Mouse (Mus musculus): ENCODE results near the gene Fam71e1.
A peak's percentile ranks its signal among the peaks of the same experiment; 100 is the strongest.

The Fam71e1 gene

DNA sequence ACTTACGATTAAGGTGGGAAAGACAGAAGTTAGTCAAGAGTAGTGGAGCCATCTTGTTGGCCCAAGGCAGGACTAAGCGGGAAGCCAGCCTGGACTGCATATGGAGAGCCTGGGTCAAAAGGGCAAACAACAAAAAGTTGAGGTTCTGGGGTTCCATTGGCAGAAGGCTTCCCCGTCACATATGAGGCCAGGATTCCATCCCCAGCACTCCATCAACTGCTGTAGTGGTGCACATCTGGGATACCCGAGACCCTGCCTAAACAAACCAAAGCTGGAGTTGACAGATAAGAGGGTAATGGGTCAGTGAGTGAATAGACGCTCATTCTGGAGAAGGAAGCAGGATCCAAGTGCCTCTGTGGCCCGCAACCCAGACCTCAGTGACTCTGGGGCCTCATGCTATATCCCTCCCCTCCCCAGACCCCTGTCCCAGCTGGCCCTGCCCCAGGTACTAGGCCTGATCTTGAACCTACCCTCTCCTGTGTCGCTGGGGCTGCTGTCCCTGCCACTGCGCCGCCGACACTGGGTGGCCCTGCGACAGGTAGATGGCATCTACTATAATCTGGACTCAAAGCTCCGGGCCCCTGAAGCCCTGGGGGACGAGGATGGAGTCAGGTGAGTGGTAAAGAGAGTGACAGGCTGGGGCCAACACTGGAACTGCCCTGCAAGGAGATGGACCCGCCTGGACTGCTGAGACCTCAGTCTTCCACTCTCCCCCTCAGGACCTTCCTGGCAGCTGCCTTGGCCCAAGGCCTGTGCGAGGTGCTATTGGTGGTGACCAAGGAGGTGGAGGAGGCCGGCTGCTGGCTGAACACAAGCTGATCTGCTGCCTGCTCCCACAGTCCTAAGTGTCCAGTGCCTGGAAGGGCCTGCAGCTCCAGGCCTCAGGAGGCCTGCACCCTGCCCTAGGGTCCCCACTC is 25.4 kb upstream of the Fam71e1 start:
- DNase-seq (ENCODE audit: low spot score): no peak

DNA sequence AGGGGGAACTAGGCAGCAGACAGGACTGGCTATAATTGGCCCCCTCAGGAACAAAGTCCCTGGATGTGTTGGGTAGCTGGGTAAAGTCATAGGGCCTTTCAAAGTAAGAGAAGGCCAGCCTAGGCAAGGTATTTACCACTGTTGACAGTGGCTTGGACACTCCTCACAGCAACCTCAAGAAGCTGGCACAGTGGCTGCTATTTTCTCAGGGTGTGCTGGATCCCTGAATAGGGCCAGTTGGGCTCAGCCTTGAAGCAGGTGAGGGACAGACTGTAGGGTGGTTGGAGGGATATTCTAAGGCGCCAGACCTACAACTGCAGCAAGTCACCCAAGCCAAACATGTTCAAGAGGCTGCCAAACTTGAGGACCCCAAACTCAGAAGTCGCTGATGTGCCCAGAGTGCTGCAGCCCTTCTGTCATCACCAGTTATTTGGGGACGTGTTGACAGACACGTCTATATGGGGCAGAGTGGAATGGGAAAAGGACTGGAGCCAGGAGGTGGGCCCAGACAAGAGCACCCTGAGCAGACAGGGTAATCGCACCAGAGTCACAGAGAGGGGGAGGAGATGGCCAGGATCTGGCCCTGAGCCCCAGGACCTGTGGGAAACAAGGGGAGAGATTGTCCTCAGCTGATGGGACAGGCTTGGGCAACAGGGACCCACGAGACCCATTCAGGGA is 24.4 kb upstream of the Fam71e1 start:
- peak; percentile 17 for DNase-seq (ENCODE audit: low spot score)

DNA sequence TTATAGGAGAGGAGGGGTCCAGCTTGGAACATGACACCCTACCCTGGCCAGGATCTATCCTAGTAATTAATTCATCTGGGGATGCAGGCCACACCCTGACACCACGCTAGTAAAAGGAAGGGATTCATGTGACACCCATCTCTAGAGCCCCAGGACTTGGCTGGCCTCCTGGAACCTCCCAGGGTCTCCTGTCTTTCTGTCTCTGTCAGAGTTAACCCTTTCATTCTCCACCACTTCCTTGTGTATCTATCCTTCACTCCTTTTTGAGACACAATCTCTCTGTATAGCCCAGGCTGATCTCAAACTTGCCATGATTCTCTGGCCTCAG is 23.9 kb upstream of the Fam71e1 start:
- no peak for DNase-seq (ENCODE audit: low spot score)

DNA sequence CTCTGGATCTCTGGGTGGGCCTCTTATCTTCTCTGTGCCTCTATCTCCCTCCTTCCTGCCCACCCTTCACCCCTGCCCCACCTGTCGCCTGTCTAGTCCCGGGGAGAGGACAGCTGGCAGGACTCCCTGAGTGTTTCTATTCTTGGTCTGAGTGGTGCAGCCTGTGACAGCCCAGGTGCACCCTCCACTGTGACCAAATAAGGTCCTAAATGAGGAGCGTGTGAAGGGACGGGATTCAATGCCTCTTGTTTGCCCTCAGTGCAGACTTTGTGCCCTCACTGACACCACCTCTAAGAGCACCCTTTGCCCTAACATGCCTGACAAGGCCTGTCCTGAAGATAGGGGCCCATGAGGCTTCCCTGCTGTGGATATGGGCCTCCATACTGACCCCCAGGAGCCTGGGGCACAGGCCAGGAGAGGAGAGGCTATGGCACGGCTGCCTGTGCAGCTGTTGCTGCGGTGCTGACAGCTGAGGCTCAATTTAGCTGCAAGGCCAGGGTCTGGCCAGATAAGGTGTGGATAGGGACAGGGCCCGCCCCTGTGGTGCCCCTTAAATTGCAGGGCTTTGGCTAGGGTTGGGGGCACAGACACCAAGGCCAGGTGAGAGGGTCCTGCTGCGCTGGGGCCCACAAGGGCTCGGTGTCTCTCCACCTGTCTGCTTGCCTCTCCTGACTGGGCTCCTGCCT is 23.3 kb upstream of the Fam71e1 start:
- DNase-seq (ENCODE audit: low spot score): no peak

DNA sequence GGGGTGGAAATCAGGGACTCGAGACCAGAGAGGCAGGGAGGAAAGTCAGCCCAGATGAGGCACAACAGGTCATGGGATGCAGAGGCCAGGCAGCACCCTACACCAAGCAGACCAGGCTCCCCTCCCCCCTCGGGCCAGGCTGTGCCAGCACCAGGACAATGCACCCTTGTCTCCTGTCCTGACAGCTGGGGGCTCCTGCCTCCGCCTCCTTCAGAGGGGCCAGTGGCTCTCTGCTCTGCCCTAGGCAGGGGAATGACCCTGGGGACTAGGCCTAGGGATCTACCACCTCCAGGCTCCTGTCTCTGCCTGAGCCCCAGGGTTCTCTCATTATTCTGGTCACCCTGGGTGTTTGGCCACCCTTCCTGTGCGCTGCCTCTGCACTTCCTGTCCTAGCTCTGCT is 22.0 kb upstream of the Fam71e1 start:
- no peak for DNase-seq (ENCODE audit: low spot score)

DNA sequence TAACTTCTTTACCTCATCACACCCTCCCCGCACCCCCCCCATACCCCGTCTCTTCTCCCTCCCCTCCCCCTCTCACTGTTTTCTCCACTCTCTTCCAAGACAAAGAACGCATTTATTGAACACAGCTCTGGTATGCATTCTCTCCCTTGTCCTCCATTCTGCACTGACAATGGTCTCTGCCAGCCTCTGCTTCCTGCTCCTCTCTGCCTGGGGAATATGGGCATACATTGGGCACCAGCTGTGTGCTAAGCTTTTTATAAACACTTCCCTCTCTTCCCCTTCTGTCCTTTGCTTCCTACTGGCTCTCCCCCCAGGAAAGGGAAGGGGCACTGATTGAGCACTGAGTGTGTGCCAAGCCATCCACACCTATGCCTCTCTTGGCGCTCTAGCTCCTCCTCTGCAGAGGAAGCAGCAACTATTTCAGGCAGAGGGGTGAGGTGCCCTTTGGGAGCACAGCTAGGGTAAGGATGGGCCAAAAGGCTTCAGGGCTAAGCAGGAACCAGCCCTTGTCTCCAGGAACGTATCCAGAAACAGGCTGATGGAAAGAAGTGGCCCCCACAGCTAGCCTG is 21.3 kb upstream of the Fam71e1 start:
- DNase-seq (ENCODE audit: low spot score): no peak

DNA sequence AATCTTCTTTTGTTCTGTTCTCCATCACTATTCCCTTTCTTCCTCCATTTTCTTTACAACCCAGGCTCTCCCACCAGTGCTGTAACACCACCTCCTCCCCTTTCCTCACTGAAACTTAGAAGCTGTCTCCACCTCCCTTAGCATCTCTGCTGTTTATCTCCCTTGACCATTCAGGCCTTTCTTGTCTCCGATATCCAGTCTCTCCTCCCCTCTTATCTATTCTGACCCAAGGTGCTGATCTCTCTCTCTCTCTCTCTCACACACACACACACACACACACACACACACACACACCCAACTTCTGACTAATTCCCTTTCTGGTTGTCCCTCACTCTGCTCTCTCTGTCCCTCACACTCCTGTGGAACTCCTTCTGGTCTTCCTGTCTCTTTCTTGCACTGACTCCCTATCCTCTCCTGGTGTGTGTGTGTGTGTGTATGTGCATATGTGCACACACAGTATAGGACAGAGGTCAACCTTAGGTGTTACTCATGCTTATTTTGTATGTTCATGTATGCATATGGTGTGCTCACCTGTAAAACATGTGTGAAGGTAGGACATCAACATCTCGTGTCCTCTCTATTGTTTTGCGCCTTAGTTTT is 13.4 kb upstream of the Fam71e1 start:
- DNase-seq (ENCODE audit: low spot score): no peak

DNA sequence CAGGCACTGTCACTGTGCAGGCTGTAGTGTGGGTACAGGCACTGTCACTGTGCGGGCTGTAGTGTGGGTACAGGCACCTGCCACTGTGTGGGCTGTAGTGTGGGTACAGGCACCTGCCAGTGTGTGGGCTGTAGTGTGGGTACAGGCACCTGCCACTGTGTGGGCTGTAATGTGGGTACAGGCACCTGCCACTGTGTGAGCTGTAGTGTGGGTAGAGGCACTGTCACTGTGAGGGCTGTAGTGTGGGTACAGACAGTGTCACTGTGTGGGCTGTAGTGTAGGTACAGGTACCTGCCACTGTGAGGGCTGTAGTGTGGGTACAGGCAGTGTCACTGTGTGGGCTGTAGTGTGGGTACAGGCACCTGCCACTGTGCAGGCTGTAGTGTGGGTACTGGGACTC is 12.3 kb upstream of the Fam71e1 start:
- no peak for DNase-seq (ENCODE audit: low spot score)

DNA sequence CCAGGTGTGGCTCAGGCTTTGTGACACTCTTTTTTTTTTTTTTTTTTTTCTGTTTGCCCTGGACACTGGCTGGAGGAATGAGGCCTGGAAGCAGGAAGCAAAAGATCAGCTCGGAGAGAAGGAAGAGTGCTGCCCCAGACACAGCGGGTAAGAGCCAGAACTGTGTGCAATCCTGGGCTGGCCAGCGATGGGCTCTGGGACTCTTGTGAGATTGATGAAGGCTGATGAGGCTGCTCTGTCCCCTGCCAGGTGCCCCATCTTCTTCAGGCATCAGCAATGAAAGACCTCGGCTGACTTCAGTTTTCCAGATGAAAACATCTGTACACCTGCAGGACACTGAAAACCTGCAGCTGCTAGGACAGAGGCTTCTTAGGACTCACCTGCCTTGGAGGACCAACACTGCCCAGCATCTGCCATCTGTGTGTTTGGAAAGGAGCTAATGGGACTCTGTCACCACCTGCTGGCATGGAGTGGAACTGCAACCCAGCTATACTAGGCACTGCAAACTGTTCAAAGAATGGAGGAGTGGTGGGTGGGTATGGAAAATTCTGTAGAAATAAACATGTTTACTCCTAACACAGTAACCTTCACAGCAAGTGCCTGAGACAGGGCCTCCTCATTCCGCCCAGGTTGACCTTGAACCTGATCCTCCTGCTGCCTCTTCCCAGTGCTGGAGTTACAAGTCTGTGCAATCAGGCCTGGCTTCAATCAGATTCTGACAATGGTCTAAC is 11.4 kb upstream of the Fam71e1 start:
- peak; percentile 76 for DNase-seq (ENCODE audit: low spot score)

DNA sequence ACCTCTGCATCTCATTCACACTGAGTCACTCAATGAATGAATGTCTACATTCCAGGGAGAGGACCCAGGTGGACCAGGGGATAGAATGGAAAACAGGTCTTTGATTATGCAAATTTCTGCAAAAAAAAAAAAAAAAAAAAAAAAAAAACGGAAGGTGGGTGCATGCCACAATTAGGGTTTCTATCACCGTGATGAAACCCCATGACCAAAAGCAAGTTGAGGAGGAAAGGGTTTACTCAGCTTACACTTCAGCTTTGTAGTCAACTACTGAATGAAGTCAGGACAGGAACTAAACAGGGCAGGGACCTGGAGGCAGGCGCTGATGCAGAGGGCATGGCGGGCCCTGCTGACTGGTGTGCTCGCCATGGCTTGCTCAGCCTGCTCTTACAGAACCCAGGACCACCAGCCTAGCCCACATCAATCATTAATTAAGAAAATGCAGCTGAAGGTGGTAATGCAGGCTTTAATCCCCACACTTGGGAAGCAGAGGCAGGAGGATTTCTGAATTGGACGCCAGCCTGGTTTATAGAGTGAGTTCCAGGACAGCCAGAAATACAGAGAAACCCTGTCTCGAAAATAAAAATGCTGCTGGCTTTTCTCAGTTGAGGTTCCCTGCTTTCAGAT is 10.7 kb upstream of the Fam71e1 start:
- DNase-seq (ENCODE audit: low spot score): no peak

DNA sequence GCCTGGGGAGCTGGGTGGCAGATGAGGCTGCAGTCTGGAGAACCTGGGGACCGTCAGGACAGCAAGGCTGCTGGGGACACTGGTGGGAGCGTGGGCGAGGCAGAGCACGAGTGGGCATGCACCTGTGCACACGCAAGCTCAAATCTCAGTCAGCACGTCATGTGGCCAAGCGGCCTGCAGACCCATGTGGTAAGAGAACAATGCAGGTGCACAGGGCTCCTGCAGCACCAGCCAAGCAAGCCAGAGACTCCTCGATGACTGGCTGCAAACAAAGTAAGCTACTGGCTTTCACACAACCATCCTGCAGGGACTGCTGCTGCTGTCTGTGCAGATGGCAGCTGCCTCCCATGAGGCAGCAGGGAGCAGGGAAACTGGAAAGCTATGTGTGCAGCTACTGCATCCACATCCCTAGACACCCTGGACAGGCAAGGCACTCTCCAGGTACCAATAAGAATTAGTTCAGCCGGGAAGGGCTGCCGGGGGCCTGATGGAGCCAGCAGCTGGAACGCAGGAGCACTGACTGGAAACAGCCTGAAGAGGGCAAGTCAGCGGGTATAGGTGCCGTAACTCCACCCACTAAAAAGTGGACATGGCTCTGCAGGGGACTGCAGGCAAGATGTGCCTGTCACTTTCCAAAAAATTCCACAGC is 9.3 kb upstream of the Fam71e1 start:
- DNase-seq (ENCODE audit: low spot score): no peak

DNA sequence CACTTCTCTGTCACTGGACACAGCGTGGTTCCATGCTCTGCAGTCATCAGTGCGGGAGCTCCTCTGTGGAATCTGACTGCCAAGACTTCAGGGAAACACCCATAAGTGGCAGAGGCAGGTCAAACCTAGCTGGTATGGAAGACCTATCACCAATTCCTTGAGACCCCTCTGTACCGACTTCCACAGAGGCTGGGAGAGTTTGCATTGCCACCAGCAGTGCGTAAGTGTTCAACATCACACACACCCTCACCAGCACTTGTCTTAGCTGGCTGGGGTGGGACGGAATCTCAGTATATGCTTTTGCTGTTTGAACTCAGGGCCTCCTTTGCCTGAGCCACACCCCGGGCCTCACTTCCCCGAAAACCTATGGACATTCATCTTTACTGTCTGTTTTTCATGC is 8.4 kb upstream of the Fam71e1 start:
- DNase-seq (ENCODE audit: low spot score): no peak

DNA sequence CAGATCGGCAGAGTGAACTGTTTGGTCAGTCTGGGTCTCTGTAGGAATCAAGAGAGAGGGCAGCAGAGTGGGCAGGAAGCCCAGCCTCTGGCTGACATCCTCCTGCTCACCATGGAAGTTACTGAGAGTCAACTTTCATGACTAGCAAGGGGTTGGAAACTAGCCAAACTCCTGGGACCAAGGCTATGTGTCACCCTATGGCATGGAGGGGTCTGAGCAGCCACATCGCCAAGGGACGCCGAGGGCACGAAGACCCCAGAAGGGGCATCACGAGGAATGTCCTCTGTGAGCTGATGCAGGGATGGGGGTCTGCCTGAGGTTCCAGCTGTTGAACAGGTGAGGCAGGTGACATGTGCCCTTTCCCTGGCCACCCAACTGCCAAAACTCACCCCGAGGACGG is 7.8 kb upstream of the Fam71e1 start:
- no peak for DNase-seq (ENCODE audit: low spot score)

DNA sequence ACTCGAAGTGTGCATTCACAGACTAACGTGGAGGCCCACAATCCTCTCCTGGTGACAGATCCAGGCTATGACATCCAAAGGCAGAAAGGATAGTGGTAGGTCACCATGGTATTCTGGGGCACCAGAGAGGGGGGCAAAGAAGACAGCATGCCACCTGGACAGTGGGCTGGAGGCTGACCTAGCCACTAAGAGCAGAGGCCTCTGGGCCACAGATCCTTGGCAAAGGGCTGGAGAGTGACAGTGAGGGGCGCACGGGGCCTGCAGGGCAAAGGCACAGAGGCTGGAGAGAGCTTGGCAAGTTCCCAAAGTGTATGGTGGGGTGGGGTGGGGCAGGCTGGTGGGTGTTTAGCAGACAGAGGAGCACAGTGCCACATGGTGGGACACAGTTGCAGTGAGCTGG is 6.1 kb upstream of the Fam71e1 start:
- DNase-seq (ENCODE audit: low spot score): no peak

DNA sequence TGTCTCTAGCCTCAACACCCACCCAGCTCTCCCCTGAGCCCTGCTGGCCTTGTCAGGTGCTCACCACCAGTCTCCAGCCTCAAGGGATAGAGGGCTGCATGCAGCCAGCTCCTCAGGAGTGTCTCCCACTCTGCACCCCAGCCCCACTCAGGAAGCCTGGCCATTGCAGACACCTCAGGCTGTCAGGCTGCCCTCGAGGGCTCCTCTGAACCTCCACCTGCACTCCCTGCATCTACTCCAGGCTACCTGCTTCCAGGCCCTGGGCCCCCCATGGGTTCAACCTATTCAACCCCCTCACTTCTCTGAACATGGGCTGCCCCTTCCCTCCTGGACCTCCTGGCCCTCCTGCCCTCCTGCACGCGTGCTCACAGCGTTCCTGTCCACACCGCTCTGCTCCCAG is 5.0 kb upstream of the Fam71e1 start:
- DNase-seq (ENCODE audit: low spot score): no peak

DNA sequence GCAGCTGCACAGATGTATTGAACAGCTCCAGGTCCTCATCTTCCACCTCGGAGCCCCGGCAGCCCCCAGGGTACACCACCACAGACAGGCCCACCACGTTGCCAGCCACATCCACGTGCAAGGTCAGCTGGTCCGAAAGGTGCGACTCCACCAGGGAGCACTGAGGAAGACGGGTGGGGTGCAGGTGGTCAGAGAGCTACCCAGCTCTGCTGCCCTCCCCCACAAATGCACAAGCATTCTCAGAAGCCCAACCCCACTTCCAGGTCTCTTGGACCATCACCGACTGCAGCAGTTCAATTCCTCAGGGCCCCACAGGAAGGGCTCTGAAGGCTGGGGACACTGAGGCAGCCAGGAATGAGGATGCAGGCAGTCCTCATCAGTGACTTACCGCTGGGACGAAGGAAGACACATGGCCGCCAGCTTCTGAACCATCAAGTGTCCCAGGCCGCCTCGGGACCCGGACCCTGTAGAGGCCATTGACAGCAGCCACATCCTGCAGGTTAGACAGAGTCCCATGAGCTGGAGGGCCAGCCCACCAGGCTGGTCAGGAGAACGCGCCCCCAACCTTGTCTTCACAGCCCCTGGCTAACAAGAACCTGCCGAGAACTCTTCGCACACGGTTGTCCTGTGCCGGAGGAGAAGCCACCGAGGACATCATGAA is 4.1 kb upstream of the Fam71e1 start:
- DNase-seq (ENCODE audit: low spot score): no peak

DNA sequence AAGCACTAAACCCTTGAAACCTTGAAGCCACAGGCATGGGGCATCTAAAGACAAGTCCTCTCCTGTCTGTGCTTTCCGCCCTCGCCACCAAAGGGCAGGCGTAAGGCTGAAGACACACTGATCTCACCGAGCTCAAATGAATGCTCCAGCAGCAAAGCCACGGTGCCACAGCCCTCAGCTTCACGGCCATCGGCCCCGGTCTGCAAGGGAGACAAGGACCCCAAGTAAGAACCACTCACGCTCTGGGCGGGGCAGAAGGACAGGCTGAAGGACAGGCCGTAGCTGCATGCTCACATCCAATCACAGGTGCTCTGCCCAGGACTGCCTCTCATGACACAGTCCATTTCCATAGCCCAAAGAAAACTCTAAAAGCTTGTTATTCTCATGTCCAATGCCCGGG is 1.7 kb upstream of the Fam71e1 start:
- DNase-seq (ENCODE audit: low spot score): no peak

DNA sequence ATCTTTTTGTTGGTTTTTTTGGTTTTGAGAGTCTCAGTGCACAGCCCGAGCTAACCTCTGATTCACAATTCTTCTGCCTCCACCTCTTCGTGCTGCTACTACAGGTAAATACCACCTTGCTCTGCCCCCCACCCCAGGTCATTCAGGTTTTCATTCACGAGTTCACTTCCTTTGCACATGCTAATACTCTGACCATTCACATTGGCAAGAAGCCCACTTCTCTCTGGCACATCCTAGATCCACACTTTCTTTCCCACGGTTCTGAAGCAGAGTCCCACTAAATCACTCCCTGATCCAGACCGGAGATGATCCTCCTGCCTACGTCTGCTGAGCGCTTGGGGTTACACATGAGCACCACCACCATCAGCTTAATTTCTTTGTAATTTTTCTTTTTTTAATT is 1.3 kb upstream of the Fam71e1 start:
- no peak for DNase-seq (ENCODE audit: low spot score)

DNA sequence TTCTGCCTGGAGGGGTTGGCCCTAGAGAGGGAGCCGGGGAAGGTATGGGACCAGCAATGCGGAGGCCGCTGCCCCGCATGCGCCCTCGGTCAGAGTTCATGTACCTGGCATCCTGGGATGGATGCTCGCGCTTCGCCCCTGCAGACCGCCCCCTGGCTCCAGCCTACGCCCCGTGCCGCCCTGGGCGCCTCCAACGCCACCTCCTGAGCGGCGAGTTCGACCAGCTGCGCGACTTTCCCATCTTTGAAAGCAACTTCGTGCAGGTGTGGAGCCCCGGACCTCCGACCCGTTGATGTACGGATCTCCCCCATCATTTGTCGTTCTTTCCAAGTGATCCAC is 359 bp downstream of the Fam71e1 start:
- no peak for DNase-seq (ENCODE audit: low spot score)

DNA sequence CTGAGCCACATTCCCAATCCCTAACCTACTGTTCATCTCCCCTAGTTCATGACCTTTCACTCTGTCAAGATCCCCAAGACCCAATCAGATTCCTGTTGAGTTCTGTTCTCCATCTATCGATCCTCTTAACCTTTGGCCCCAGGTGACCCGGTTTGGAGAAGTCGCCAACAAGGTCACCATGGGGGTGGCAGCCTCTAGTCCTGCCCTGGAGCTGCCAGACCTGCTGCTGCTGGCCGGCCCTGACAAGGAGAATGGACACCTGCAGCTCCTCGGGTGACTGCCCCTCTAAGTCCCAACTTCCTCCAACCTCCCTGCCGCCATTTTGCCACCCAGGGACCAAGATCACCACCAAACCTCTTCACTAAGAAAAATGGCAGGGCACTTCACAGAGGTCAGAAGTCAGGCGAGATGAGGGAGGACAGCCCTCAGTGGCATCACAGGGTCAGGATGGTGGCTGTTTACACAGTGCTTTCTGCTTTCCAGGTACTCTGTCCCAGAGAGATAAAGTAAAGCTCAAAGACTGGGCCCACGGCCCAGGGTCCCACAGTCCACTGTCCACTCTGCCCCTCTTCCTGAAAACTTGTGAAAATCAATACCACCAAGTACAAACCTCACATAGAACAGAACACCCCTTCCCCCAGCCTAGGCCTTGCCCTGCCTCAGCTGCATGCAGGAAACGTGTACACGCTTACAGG is 1.1 kb downstream of the Fam71e1 start:
- no peak for DNase-seq (ENCODE audit: low spot score)

Measured in adipocyte (in vitro differentiated cells).